Mouse (Mus musculus) liver, embryonic 12.5 days (tissue): ENCODE data around the gene Gm10147. TPM values are rescaled to one million over a fixed set of nuclear protein-coding genes. Genes with fewer than 3 reads are reported as not detected.
"Not testable (repeated sequence)": the region's sequence is repeated elsewhere in the genome, so short reads cannot be mapped to it uniquely, and the experiment has no call there.

Source experiments
- ATAC-seq: fragments of 200-750 bp; cut with Nextera tagmentation; 2 replicates; pipeline ENCODE4 v1.8.0; 2017; ENCODE audit warnings: moderate number of reproducible peaks, mild to moderate bottlenecking, moderate library complexity
- H3K27ac ChIP-seq: fragments of 300-500 bp; sonication (generic); 2 replicates; pipeline ENCODE4 v1.5.1; 2016; ENCODE audit warnings: mild to moderate bottlenecking
- H3K27me3 ChIP-seq: fragments of 300-500 bp; sonication (generic); replicated peaks from 2 replicates; pipeline ENCODE4 v1.6.1; 2016; ENCODE audit warnings: mild to moderate bottlenecking, moderate library complexity
- H3K36me3 ChIP-seq: fragments of 300-500 bp; sonication (generic); 2 replicates; pipeline ENCODE4 v1.6.1; 2016; ENCODE audit warnings: mild to moderate bottlenecking, moderate library complexity
- H3K4me1 ChIP-seq: fragments of 300-500 bp; sonication (generic); 2 replicates; pipeline ENCODE4 v1.6.1; 2016
- H3K4me2 ChIP-seq: fragments of 300-500 bp; sonication (generic); 2 replicates; pipeline ENCODE4 v1.6.1; 2016; ENCODE audit warnings: mild to moderate bottlenecking, moderate library complexity
- H3K4me3 ChIP-seq: fragments of 300-500 bp; sonication (generic); 2 replicates; pipeline ENCODE4 v1.5.1; 2016; ENCODE audit warnings: mild to moderate bottlenecking, moderate library complexity
- H3K9ac ChIP-seq: fragments of 300-500 bp; sonication (generic); 2 replicates; pipeline ENCODE4 v1.6.1; 2016; ENCODE audit warnings: mild to moderate bottlenecking, moderate library complexity
- H3K9me3 ChIP-seq: fragments of 300-500 bp; sonication (generic); replicated peaks from 2 replicates; pipeline ENCODE4 v1.6.1; 2016; ENCODE audit warnings: mild to moderate bottlenecking, moderate library complexity
- WGBS: fragments of 180-500 bp; shearing (Covaris S2); methylation state at CpG from one replicate; pipeline ENCODE4 v1.1.7; 2016; ENCODE audit not compliant: insufficient replicate concordance; 5-methylcytosine and 5-hydroxymethylcytosine counted together
- microRNA-seq: library from miRNA; unstranded; fragments of <30 nt; microRNA quantifications from one replicate; pipeline ENCODE4, GENCODE M21; 2017
- polyA plus RNA-seq: library from polyadenylated mRNA; unstranded; fragments of >200 nt; fragmentation: Nextera tagmentation; extraction: Ambion mirVana; gene quantifications from 2 replicates; pipeline ENCODE4 v1.2.1, GENCODE M21; 2016

Gm10147 gene
- polyA plus RNA-seq: not detected in 2 replicates

DNA sequence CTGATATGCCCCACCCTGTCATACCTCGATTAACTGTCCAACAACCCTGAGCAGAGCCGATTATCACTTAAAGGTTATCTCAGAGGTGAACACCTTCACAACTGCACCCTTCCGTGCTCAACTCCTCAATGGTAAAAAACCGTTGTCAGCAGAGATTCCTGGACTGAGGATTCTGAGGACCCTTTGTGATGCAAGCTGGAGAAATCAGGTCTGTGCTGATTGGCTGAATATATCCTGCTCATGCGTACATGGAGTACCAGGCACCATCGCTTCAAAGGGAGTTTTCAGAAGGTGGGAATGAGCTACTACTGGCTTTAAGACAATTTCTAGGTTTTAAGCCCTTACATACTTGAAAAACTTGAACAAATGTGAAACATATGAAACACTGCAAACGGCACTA, at the start of gene Gm10147:
Gm10147 (minus strand) TSS at position 101 of the 400 bp plus-strand sequence.
- not testable (repeated sequence) for H3K4me1 ChIP-seq, H3K9ac ChIP-seq, H3K27ac ChIP-seq, H3K27me3 ChIP-seq, H3K36me3 ChIP-seq, H3K9me3 ChIP-seq, ATAC-seq, H3K4me3 ChIP-seq, H3K4me2 ChIP-seq
- no CpG with 5 or more reads among the region's 7 CpGs for whole genome bisulfite sequencing

Small RNA genes within 50 kb of the gene (microRNA-seq; reads per million reads assigned to microRNA genes)
- gene Gm44499: not detected
